Mouse (Mus musculus) ES-Bruce4 (cell line): ENCODE data around the gene Gm29094.

Experiments used
- CTCF ChIP-seq: IDR thresholded peaks from one replicate; pipeline ENCODE4 v1.8.1; 2011; ENCODE audit warnings: low read depth, low read length
- EP300 ChIP-seq: IDR thresholded peaks from 2 replicates; pipeline ENCODE4 v1.6.1; 2011; ENCODE audit warnings: low read depth, low read length; ENCODE audit not compliant: insufficient read depth
- POLR2A ChIP-seq: IDR thresholded peaks from one replicate; pipeline ENCODE4 v1.8.1; 2011; ENCODE audit warnings: low read length; ENCODE audit not compliant: insufficient read depth

DNA sequence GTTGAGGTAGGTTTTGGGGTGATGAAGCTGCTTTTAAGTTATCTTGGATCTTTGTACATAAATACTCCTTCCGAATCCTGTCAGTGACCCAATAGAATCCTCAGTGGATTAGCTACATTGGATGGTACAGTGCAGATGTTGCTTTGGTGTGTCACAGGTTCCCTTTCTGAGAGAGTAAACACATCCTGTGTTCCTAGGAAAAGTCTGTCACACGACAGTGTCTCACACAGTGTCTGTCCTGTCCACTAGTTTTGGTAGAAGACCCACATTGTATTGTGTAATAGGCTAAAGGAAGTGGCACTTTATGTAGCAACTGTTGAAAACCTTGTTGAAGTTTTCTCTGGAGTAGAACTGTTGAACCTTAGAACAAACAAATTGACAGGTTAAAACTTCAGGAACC lies 54.2 kb downstream of the Gm29094 start:
- TF ChIP-seq POLR2A (no peak), CTCF (no peak), EP300 (no peak)
